Mouse (Mus musculus) CH12F3 (cell line): ENCODE measurements around the gene Mical2.

Experiments
- in situ Hi-C: fragments of 300-500 bp; cut with MboI; formaldehyde crosslinking; loops from 2 replicates; pipeline ENCODE4 v1.14.3; 2020; ENCODE audit warnings: low sequenced_read_pairs

Gene Mical2

GRCm38 (mm10) chr7:112389611-112390251 is 164.1 kb downstream of the Mical2 start:
- in situ Hi-C loops: no loop called here

- in situ Hi-C loops: no loop called here
Measured at GRCm38 (mm10) chr7:112390252-112390936, 164.7 kb downstream of the Mical2 start.

GRCm38 (mm10) chr7:112390937-112391605 is 165.4 kb downstream of the Mical2 start:
- in situ Hi-C loops: no loop called here

- in situ Hi-C loops: no loop called here
Measured at GRCm38 (mm10) chr7:112397786-112398185, 172.1 kb downstream of the Mical2 start.

GRCm38 (mm10) chr7:112399425-112400170 is 173.9 kb downstream of the Mical2 start:
- in situ Hi-C loops: no loop called here

- in situ Hi-C loops: no loop called here
Measured at GRCm38 (mm10) chr7:112400175-112400574, 174.5 kb downstream of the Mical2 start.

GRCm38 (mm10) chr7:112405061-112405460 is 179.4 kb downstream of the Mical2 start:
- in situ Hi-C loops: no loop called here

- in situ Hi-C loops: no loop called here
Measured at GRCm38 (mm10) chr7:112405578-112405977, 179.9 kb downstream of the Mical2 start.

GRCm38 (mm10) chr7:112407597-112407996 is 181.9 kb downstream of the Mical2 start:
- in situ Hi-C loops: no loop called here

- in situ Hi-C loops: no loop called here
Measured at GRCm38 (mm10) chr7:112409991-112410390, 184.3 kb downstream of the Mical2 start.

- in situ Hi-C loops: no loop called here
Measured at GRCm38 (mm10) chr7:112413286-112413685, 187.6 kb downstream of the Mical2 start.

GRCm38 (mm10) chr7:112416058-112416526 is 190.4 kb downstream of the Mical2 start:
- in situ Hi-C loops: no loop called here

- in situ Hi-C loops: no loop called here
Measured at GRCm38 (mm10) chr7:112416730-112417513, 191.3 kb downstream of the Mical2 start.

- in situ Hi-C loops: no loop called here
Measured at GRCm38 (mm10) chr7:112417598-112417997, 191.9 kb downstream of the Mical2 start.

- in situ Hi-C loops: no loop called here
Measured at GRCm38 (mm10) chr7:112423438-112423837, 197.8 kb downstream of the Mical2 start.

- in situ Hi-C loops: no loop called here
Measured at GRCm38 (mm10) chr7:112426811-112427210, 201.2 kb downstream of the Mical2 start.

GRCm38 (mm10) chr7:112427357-112428157 is 201.9 kb downstream of the Mical2 start, which contains the start of gene Parva:
Gene Parva, plus strand, starts transcription at chr7:112427505.
- in situ Hi-C loops: no loop called here

GRCm38 (mm10) chr7:112428158-112428535 is 202.5 kb downstream of the Mical2 start:
- in situ Hi-C loops: no loop called here

GRCm38 (mm10) chr7:112439846-112440245 is 214.2 kb downstream of the Mical2 start:
- in situ Hi-C loops: no loop called here
